Mouse (Mus musculus) ES-E14 (cell line): ENCODE data around the gene Ttc13. TPM values are rescaled to one million over a fixed set of nuclear protein-coding genes. Genes with fewer than 3 reads are reported as not detected.

Source experiments
- DNase-seq: peaks from one replicate; pipeline ENCODE4 v3.0.0-alpha.2; 2013; ENCODE audit warnings: low read depth, low spot score
- H3K27ac ChIP-seq: 2 replicates; pipeline ENCODE4 v1.5.1; 2012; ENCODE audit warnings: low read depth, mild to moderate bottlenecking, low read length, moderate library complexity, mixed read lengths; ENCODE audit not compliant: poor library complexity, insufficient read depth, severe bottlenecking
- H3K36me3 ChIP-seq: 2 replicates; pipeline ENCODE4 v1.6.1; 2012; ENCODE audit warnings: mild to moderate bottlenecking, low read length, moderate library complexity, mixed read lengths; ENCODE audit not compliant: control insufficient read depth, poor library complexity, insufficient read depth, severe bottlenecking
- H3K4me1 ChIP-seq, 2 experiments: fragments of 150-350 bp in 1 of 2; sonication (generic) in 1 of 2; 2 replicates each; pipeline ENCODE4 v1.6.1; 2012; ENCODE audit warnings: low read length in 2 of 2, mild to moderate bottlenecking in 1 of 2, mixed read lengths in 1 of 2; ENCODE audit not compliant: control insufficient read depth in 2 of 2, insufficient read depth in 2 of 2, poor library complexity in 1 of 2
- H3K4me3 ChIP-seq, 2 experiments: fragments of 150-350 bp in 1 of 2; sonication (generic) in 1 of 2; 2 replicates each; pipeline ENCODE4 v1.5.1; 2012; ENCODE audit warnings: low read length in 2 of 2, low read depth in 1 of 2, mild to moderate bottlenecking in 1 of 2, mixed read lengths in 1 of 2; ENCODE audit not compliant: insufficient read depth in 1 of 2, poor library complexity in 1 of 2, severe bottlenecking in 1 of 2
- H3K9ac ChIP-seq: 2 replicates; pipeline ENCODE4 v1.6.1; 2012; ENCODE audit warnings: low read depth, mild to moderate bottlenecking, low read length, mixed read lengths; ENCODE audit not compliant: poor library complexity, insufficient read depth, severe bottlenecking
- H3K9me3 ChIP-seq: fragments of 150-350 bp; sonication (generic); 2 replicates; pipeline ENCODE4 v1.6.1; 2012; ENCODE audit warnings: low read depth, mild to moderate bottlenecking, low read length; ENCODE audit not compliant: control insufficient read depth, insufficient read depth
- CHD2 ChIP-seq: IDR thresholded peaks from 2 replicates; pipeline ENCODE4 v1.6.1; 2014; ENCODE audit warnings: mild to moderate bottlenecking, low read depth, low read length, inconsistent platforms
- HCFC1 ChIP-seq: IDR thresholded peaks from 2 replicates; pipeline ENCODE4 v1.6.1; 2012; ENCODE audit warnings: low read length, inconsistent platforms, borderline replicate concordance; ENCODE audit not compliant: insufficient read depth
- MAFK ChIP-seq: IDR thresholded peaks from 2 replicates; pipeline ENCODE4 v1.6.1; 2014; ENCODE audit warnings: mild to moderate bottlenecking, low read depth, low read length, inconsistent platforms; ENCODE audit not compliant: insufficient read depth
- ZC3H11A ChIP-seq: IDR thresholded peaks from 2 replicates; pipeline ENCODE4 v1.6.1; 2012; ENCODE audit warnings: low read depth, mild to moderate bottlenecking, inconsistent platforms, low read length, borderline replicate concordance
- ZNF384 ChIP-seq: IDR thresholded peaks from 2 replicates; pipeline ENCODE4 v1.6.1; 2012; ENCODE audit warnings: low read depth, low read length, inconsistent platforms
- in situ Hi-C, 2 experiments: fragments of 600-800 bp; cut with MboI; formaldehyde crosslinking; loops; one replicate each; pipeline ENCODE4 v1.15.1; 2025; ENCODE audit warnings: low sequenced_read_pairs in 2 of 2, inconsistent platforms in 1 of 2; ENCODE audit not compliant: unreplicated experiment in 2 of 2
- total RNA-seq: library from RNA; depleted of rRNA; stranded (reverse); fragments of 300-350 nt; gene quantifications from 2 replicates; pipeline ENCODE4 v1.2.3, GENCODE M21; 2012

Gene Ttc13
- total RNA-seq, 1 experiment = 74.8 TPM

DNA sequence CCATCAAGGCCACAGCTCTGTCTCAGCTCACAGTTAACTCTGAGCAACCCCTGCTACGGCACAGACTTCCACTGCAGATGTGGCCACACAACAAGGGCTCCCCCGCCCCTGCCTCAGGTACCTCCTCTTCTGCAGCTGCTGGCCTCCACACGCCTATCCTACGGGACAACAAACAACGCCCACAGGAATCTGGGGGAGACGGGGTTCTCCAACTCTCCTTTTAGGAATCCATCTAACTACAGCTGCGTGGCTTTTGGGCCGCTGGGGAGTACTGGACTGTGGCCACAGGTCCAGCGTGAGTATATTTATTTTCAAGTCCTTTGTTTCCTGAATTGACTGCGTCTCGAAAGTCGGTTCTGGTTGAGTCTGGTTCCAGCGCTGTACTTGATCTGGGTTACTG is 43.5 kb downstream of the Ttc13 start:
- Histone ChIP-seq H3K4me1 (peaks cover 2 to 9% of the 10 kb centered on the region in 2 experiments; a peak in 1 of 4 replicates), H3K9ac (no peak overlapping the region), H3K9me3 (no peaks in the 10 kb centered on the region), H3K27ac (no peak overlapping the region), H3K36me3 (peaks cover 35% of the 10 kb centered on the region), H3K4me3 (no peak overlapping the region)
- DNase-seq = no peak
- TF ChIP-seq HCFC1 = no peak
- no peak for TF ChIP-seq MAFK
- TF ChIP-seq CHD2 = no peak
- TF ChIP-seq ZC3H11A = no peak
- no peak for TF ChIP-seq ZNF384
- in situ Hi-C loops = no loop called here

GRCm38 (mm10) chr8:124677486-124677885 is 44.3 kb downstream of the Ttc13 start:
- in situ Hi-C loops = no loop called here
- H3K36me3 ChIP-seq = peaks cover 33% of the 10 kb centered on the region

DNA sequence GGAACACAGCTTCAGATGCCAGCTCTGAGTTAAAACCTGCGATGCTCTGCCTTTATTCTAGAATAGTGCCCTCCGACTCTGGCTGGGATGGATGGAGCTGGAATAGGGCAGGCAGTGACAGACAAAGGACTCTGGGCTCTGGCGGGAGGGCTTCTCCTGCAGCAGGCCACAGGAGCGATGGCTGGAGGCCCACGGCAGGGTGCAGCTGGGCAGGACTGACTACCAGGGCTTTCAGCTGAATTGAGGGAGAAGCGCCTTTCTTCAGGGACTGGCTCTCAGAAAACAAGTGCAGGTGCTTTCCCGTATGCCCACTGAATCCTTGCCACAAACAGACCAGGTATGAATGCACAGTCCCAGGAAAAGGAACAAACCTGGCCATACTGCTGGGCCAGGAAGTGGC is 44.7 kb downstream of the Ttc13 start:
- no peak for DNase-seq
- H3K9ac ChIP-seq = no peak overlapping the region; the same call in 1 of the 2 replicates
- peaks cover 2 to 9% of the 10 kb centered on the region in 2 experiments; a peak in 1 of 4 replicates for H3K4me1 ChIP-seq
- H3K9me3 ChIP-seq = no peaks in the 10 kb centered on the region
- no peak overlapping the region for H3K27ac ChIP-seq
- peaks cover 33% of the 10 kb centered on the region for H3K36me3 ChIP-seq
- in situ Hi-C loops = no loop called here
- no peak overlapping the region for H3K4me3 ChIP-seq
- TF ChIP-seq MAFK = no peak
- no peak for TF ChIP-seq ZNF384
- TF ChIP-seq HCFC1 = no peak
- TF ChIP-seq ZC3H11A = no peak
- no peak for TF ChIP-seq CHD2

More at GRCm38 (mm10) chr8:124677486-124677885, 44.3 kb downstream of the Ttc13 start:
- no peaks in the 10 kb centered on the region for H3K9me3 ChIP-seq
- TF ChIP-seq ZNF384 (no peak), ZC3H11A (peak; percentile 30; the same call in 1 of the 2 replicates)
- H3K4me1 ChIP-seq = peaks cover 2 to 9% of the 10 kb centered on the region in 2 experiments; a peak in 1 of 4 replicates
- peak; percentile 78 for DNase-seq
- no peak overlapping the region; the same call in 1 of the 2 replicates for H3K9ac ChIP-seq
- no peak overlapping the region for H3K4me3 ChIP-seq
- H3K27ac ChIP-seq = no peak overlapping the region

GRCm38 (mm10) chr8:124676661-124677060 is 45.1 kb downstream of the Ttc13 start:
- in situ Hi-C loops = no loop called here
- no peaks in the 10 kb centered on the region for H3K9me3 ChIP-seq
- no peak for DNase-seq
- no peak overlapping the region for H3K9ac ChIP-seq
- H3K27ac ChIP-seq = no peak overlapping the region
- no peak overlapping the region for H3K4me3 ChIP-seq
- H3K36me3 ChIP-seq = peaks cover 29% of the 10 kb centered on the region; the same call in 1 of the 2 replicates
- peaks cover 2 to 9% of the 10 kb centered on the region in 2 experiments; a peak in 1 of 4 replicates for H3K4me1 ChIP-seq
- TF ChIP-seq MAFK (no peak), ZC3H11A (no peak), HCFC1 (no peak), ZNF384 (no peak), CHD2 (no peak)

DNA sequence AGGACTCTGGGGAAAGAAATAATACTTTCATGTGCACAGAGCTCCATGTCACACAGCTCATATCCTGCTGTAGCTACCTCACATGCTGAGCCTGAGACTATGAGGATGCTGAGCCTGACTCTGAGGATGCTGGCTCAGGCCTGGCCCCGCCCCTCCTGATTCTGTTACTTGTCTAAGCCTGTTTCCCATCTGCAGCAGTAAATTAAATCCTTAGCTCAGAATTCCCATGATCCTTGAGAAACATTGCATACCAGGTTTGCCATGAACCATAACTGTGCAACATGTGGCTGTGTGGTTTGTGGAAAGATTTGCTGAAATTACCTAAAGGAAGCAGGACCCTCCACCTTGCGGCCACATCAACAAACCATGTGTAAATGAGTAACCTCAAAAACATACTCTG is 49.4 kb downstream of the Ttc13 start:
- TF ChIP-seq CHD2 (no peak), MAFK (no peak), ZC3H11A (no peak), HCFC1 (no peak), ZNF384 (no peak)
- Histone ChIP-seq H3K4me3 (no peak overlapping the region), H3K9me3 (no peaks in the 10 kb centered on the region), H3K27ac (no peak overlapping the region), H3K36me3 (peaks cover 14% of the 10 kb centered on the region; the same call in 1 of the 2 replicates), H3K9ac (no peak overlapping the region), H3K4me1 (peaks cover 0 to 4% of the 10 kb centered on the region in 2 experiments; a peak in 1 of 4 replicates)
- no peak for DNase-seq
- in situ Hi-C loops = no loop called here
